Mouse (Mus musculus): ENCODE results near the gene Sgip1. TPM values are rescaled to one million over a fixed set of nuclear protein-coding genes. Genes with fewer than 3 reads are reported as not detected.
A peak's percentile ranks its signal among the peaks of the same experiment; 100 is the strongest.

Gene Sgip1
- polyA plus RNA-seq (2014; fragmentation: Nextera tagmentation; extraction: Ambion mirVana) = 67.0 and 70.8 TPM in 2 replicates

DNA sequence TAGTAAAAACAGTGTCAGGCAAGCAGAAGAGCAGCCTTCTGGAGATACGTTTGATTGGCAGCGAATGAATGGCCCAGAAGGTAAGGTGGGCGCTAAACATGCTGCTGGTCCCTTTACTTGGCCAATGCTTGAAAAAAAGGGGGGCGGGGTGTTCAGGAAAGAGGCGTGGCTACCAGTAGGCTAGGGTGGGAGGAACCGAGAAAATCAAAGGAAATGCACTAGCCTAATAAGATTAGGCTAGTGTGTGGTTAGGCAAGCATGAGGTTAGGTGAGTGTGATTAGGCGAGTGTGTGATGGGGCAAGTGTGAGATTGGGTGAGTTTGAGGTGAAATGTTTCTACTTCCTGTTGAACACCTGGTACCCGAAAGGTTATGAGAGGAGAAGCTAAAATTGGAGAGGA, at the start of gene Sgip1:
Sgip1 (plus strand) TSS at position 11 of the 400 bp plus-strand sequence.
- H3K4me1 ChIP-seq (ENCODE audit: control insufficient read depth, insufficient read depth, low read length) = no peaks in the 10 kb centered on the region

DNA sequence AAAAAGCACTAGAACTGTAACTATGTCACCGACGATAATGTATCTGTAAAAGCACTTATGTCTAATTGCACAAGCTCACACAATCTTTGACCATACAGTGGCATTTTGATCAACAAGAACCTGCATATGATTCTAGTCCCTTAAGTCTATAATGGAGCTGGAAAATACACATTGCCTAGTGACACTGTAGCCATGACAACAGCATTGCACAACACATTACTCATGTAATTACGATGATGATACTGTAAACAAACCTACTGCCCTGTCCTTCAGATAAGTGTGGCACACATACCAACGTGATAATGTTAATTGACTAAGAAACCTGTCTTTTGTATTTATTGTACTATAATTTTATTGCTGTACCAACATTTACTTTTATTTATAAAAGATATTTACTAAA, 49.7 kb upstream of the Sgip1 start:
- Histone ChIP-seq H3K36me3 (ENCODE audit: control insufficient read depth, insufficient read depth, low read length) (no peaks in the 10 kb centered on the region), H3K9ac (replicated peaks; ENCODE audit: low read length) (no peak overlapping the region), H3K27me3 (ENCODE audit: control insufficient read depth, insufficient read depth, low read length) (no peaks in the 10 kb centered on the region), H3K27ac (replicated peaks; ENCODE audit: low read depth, low read length) (no peak overlapping the region), H3K4me3 (replicated peaks; ENCODE audit: low read depth, low read length) (no peak overlapping the region), H3K4me2 (ENCODE audit: low read length) (no peak overlapping the region), H3K9me3 (ENCODE audit: control insufficient read depth, low read length) (no peaks in the 10 kb centered on the region), H3K4me1 (ENCODE audit: control insufficient read depth, insufficient read depth, low read length) (no peaks in the 10 kb centered on the region)
- 89% methylated on average over 4 of the region's 4 CpGs for WGBS
- no peak for ATAC-seq (ENCODE audit: low FRiP score, low TSS enrichment)
- peak; percentile 22 for DNase-seq

More for the DNA sequence above, at the start of gene Sgip1:
- Histone ChIP-seq H3K4me2 (ENCODE audit: low read length) (no peak within 1 kb of the TSS), H3K36me3 (ENCODE audit: control insufficient read depth, insufficient read depth, low read length) (no peaks in the 10 kb centered on the region), H3K4me3 (replicated peaks; ENCODE audit: low read depth, low read length) (no peak within 1 kb of the TSS), H3K27ac (replicated peaks; ENCODE audit: low read depth, low read length) (no peak within 1 kb of the TSS), H3K27me3 (ENCODE audit: control insufficient read depth, insufficient read depth, low read length) (no peaks in the 10 kb centered on the region), H3K9me3 (ENCODE audit: control insufficient read depth, low read length) (no peaks in the 10 kb centered on the region), H3K9ac (replicated peaks; ENCODE audit: low read length) (no peak within 1 kb of the TSS)
- no peak for DNase-seq
- 65% methylated on average over 8 of the region's 8 CpGs for WGBS
- ATAC-seq (ENCODE audit: low FRiP score, low TSS enrichment) = no peak

GRCm38 (mm10) chr4:102697966-102698365, 43.1 kb upstream of the Sgip1 start:
- Histone ChIP-seq H3K27me3 (ENCODE audit: control insufficient read depth, insufficient read depth, low read length) (no peaks in the 10 kb centered on the region), H3K4me2 (ENCODE audit: low read length) (no peak overlapping the region), H3K27ac (replicated peaks; ENCODE audit: low read depth, low read length) (no peak overlapping the region), H3K4me3 (replicated peaks; ENCODE audit: low read depth, low read length) (no peak overlapping the region), H3K9me3 (ENCODE audit: control insufficient read depth, low read length) (no peaks in the 10 kb centered on the region), H3K4me1 (ENCODE audit: control insufficient read depth, insufficient read depth, low read length) (no peaks in the 10 kb centered on the region), H3K36me3 (ENCODE audit: control insufficient read depth, insufficient read depth, low read length) (no peaks in the 10 kb centered on the region), H3K9ac (replicated peaks; ENCODE audit: low read length) (no peak overlapping the region)
- ATAC-seq (ENCODE audit: low FRiP score, low TSS enrichment) (no peak), DNase-seq (no peak)
- WGBS = 98% methylated on average over 7 of the region's 7 CpGs

DNA sequence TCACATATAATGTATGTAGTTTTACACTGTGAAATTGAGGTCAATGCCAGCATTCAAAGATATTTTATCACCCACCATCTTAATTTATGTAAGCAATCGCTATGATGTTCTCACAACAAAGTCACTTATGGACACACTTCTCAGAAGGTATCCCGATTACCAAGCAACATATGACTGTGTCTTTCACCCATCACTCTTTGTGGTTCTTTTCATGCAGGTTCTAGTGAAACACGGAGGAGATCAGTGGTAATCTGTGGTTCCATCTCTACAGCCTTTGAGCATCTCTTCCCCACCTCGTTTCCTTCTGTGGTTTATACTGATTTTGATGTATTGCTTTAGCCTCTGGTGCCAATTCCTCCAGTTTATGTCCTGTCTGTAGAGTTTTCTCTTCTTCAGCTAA, 29.4 kb upstream of the Sgip1 start:
- Histone ChIP-seq H3K27ac (replicated peaks; ENCODE audit: low read depth, low read length) (no peak overlapping the region), H3K36me3 (ENCODE audit: control insufficient read depth, insufficient read depth, low read length) (no peaks in the 10 kb centered on the region), H3K4me3 (replicated peaks; ENCODE audit: low read depth, low read length) (no peak overlapping the region), H3K9me3 (ENCODE audit: control insufficient read depth, low read length) (no peaks in the 10 kb centered on the region), H3K4me1 (ENCODE audit: control insufficient read depth, insufficient read depth, low read length) (no peaks in the 10 kb centered on the region), H3K27me3 (ENCODE audit: control insufficient read depth, insufficient read depth, low read length) (no peaks in the 10 kb centered on the region), H3K9ac (replicated peaks; ENCODE audit: low read length) (no peak overlapping the region), H3K4me2 (ENCODE audit: low read length) (no peak overlapping the region)
- WGBS = 86% methylated on average over 4 of the region's 4 CpGs
- no peak for DNase-seq
- ATAC-seq (ENCODE audit: low FRiP score, low TSS enrichment) = no peak

GRCm38 (mm10) chr4:102715532-102715931, 25.6 kb upstream of the Sgip1 start:
- no peaks in the 10 kb centered on the region for H3K36me3 ChIP-seq (ENCODE audit: control insufficient read depth, insufficient read depth, low read length)
- no peak overlapping the region for H3K9ac ChIP-seq (replicated peaks; ENCODE audit: low read length)
- H3K4me1 ChIP-seq (ENCODE audit: control insufficient read depth, insufficient read depth, low read length) = no peaks in the 10 kb centered on the region
- no peak overlapping the region for H3K4me2 ChIP-seq (ENCODE audit: low read length)
- no peaks in the 10 kb centered on the region for H3K27me3 ChIP-seq (ENCODE audit: control insufficient read depth, insufficient read depth, low read length)
- ATAC-seq (ENCODE audit: low FRiP score, low TSS enrichment) = no peak
- DNase-seq = no peak
- no peak overlapping the region for H3K27ac ChIP-seq (replicated peaks; ENCODE audit: low read depth, low read length)
- no peaks in the 10 kb centered on the region for H3K9me3 ChIP-seq (ENCODE audit: control insufficient read depth, low read length)
- H3K4me3 ChIP-seq (replicated peaks; ENCODE audit: low read depth, low read length) = no peak overlapping the region

GRCm38 (mm10) chr4:102717123-102717828, 23.8 kb upstream of the Sgip1 start:
- ATAC-seq (ENCODE audit: low FRiP score, low TSS enrichment) = no peak
- H3K9me3 ChIP-seq (ENCODE audit: control insufficient read depth, low read length) = no peaks in the 10 kb centered on the region
- no peaks in the 10 kb centered on the region for H3K36me3 ChIP-seq (ENCODE audit: control insufficient read depth, insufficient read depth, low read length)
- WGBS = 79% methylated on average over 5 of the region's 5 CpGs
- H3K4me3 ChIP-seq (replicated peaks; ENCODE audit: low read depth, low read length) = no peak overlapping the region
- no peaks in the 10 kb centered on the region for H3K27me3 ChIP-seq (ENCODE audit: control insufficient read depth, insufficient read depth, low read length)
- no peak overlapping the region for H3K9ac ChIP-seq (replicated peaks; ENCODE audit: low read length)
- no peaks in the 10 kb centered on the region for H3K4me1 ChIP-seq (ENCODE audit: control insufficient read depth, insufficient read depth, low read length)
- DNase-seq = no peak
- H3K4me2 ChIP-seq (ENCODE audit: low read length) = no peak overlapping the region
- no peak overlapping the region for H3K27ac ChIP-seq (replicated peaks; ENCODE audit: low read depth, low read length)

- DNase-seq (peak; percentile 76), ATAC-seq (ENCODE audit: low FRiP score, low TSS enrichment) (no peak)
- H3K27ac ChIP-seq (replicated peaks; ENCODE audit: low read depth, low read length) = no peak overlapping the region
- H3K4me1 ChIP-seq (ENCODE audit: control insufficient read depth, insufficient read depth, low read length) = no peaks in the 10 kb centered on the region
- no peak overlapping the region for H3K9ac ChIP-seq (replicated peaks; ENCODE audit: low read length)
- H3K4me2 ChIP-seq (ENCODE audit: low read length) = no peak overlapping the region
- H3K4me3 ChIP-seq (replicated peaks; ENCODE audit: low read depth, low read length) = no peak overlapping the region
- 8% methylated on average over 1 of the region's 1 CpGs for WGBS
- H3K36me3 ChIP-seq (ENCODE audit: control insufficient read depth, insufficient read depth, low read length) = no peaks in the 10 kb centered on the region
- H3K9me3 ChIP-seq (ENCODE audit: control insufficient read depth, low read length) = no peaks in the 10 kb centered on the region
- H3K27me3 ChIP-seq (ENCODE audit: control insufficient read depth, insufficient read depth, low read length) = no peaks in the 10 kb centered on the region
Measured at GRCm38 (mm10) chr4:102719535-102719934, 21.6 kb upstream of the Sgip1 start.

- 74% methylated on average over 1 of the region's 1 CpGs for WGBS
Measured at GRCm38 (mm10) chr4:102719951-102720350, 21.1 kb upstream of the Sgip1 start.

GRCm38 (mm10) chr4:102724442-102724841, 16.7 kb upstream of the Sgip1 start:
- Histone ChIP-seq H3K36me3 (ENCODE audit: control insufficient read depth, insufficient read depth, low read length) (no peaks in the 10 kb centered on the region), H3K27me3 (ENCODE audit: control insufficient read depth, insufficient read depth, low read length) (no peaks in the 10 kb centered on the region), H3K27ac (replicated peaks; ENCODE audit: low read depth, low read length) (no peak overlapping the region), H3K4me1 (ENCODE audit: control insufficient read depth, insufficient read depth, low read length) (no peaks in the 10 kb centered on the region), H3K9me3 (ENCODE audit: control insufficient read depth, low read length) (no peaks in the 10 kb centered on the region), H3K4me3 (replicated peaks; ENCODE audit: low read depth, low read length) (no peak overlapping the region), H3K4me2 (ENCODE audit: low read length) (no peak overlapping the region), H3K9ac (replicated peaks; ENCODE audit: low read length) (no peak overlapping the region)
- DNase-seq (no peak), ATAC-seq (ENCODE audit: low FRiP score, low TSS enrichment) (no peak)
- 75% methylated on average over 5 of the region's 5 CpGs for WGBS

More at GRCm38 (mm10) chr4:102719951-102720350, 21.1 kb upstream of the Sgip1 start:
- no peaks in the 10 kb centered on the region for H3K36me3 ChIP-seq (ENCODE audit: control insufficient read depth, insufficient read depth, low read length)
- no peaks in the 10 kb centered on the region for H3K4me1 ChIP-seq (ENCODE audit: control insufficient read depth, insufficient read depth, low read length)
- no peak overlapping the region for H3K27ac ChIP-seq (replicated peaks; ENCODE audit: low read depth, low read length)
- no peak for DNase-seq
- no peak overlapping the region for H3K4me2 ChIP-seq (ENCODE audit: low read length)
- H3K9ac ChIP-seq (replicated peaks; ENCODE audit: low read length) = no peak overlapping the region
- no peaks in the 10 kb centered on the region for H3K27me3 ChIP-seq (ENCODE audit: control insufficient read depth, insufficient read depth, low read length)
- no peaks in the 10 kb centered on the region for H3K9me3 ChIP-seq (ENCODE audit: control insufficient read depth, low read length)
- H3K4me3 ChIP-seq (replicated peaks; ENCODE audit: low read depth, low read length) = no peak overlapping the region
- no peak for ATAC-seq (ENCODE audit: low FRiP score, low TSS enrichment)
